Mouse (Mus musculus) cerebellum, adult 11 months (tissue): Measurements from ENCODE around the gene Egfl8.

Experiments
- DNase-seq: peaks from one replicate; pipeline ENCODE4 v3.0.0; 2022

Gene Egfl8

DNA sequence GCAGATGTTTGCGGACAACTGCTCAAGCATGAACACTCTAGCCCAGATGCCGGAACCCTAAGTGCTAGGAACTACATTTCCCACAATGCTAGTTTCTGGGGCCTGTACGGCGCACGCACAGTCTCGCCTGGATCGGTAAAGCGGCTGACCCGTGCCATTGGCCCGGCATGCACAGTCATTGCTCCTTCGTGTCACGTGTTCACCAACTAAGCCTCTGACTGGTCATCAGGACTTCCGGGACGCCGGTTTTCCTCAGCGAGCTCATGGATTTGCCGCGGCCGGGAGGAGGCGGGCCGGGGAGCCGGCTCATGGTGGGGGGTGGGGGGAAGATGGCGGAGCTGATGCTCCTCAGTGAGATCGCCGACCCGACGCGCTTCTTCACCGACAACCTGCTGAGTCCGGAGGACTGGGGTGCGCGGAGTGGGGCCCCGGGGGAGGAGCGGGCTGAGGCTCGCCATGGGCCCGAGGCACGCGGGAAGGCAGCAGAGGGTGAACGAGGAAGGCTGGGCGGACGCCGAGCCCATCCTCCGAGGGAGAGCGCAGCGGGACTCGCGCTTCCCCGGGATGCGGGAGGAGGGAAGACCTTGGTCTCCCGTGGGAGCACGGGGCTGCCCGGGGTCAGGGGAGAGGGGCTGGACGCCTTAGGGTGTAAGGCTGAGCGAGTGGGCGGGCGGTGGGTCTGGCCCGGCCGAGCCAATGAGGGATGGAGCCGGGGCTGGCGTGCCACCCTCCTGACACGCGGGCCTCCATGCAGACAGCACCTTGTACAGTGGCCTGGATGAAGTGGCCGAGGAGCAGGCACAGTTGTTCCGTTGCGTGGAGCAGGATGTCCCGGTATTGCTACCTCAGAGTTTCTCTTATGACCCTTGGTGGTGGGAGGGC lies 31.4 kb upstream of the Egfl8 start, which contains the start of gene Atf6b:
Gene Atf6b, plus strand, starts transcription at position 241 of the 882 bp plus-strand sequence.
- peak; percentile 94 for DNase-seq

DNA sequence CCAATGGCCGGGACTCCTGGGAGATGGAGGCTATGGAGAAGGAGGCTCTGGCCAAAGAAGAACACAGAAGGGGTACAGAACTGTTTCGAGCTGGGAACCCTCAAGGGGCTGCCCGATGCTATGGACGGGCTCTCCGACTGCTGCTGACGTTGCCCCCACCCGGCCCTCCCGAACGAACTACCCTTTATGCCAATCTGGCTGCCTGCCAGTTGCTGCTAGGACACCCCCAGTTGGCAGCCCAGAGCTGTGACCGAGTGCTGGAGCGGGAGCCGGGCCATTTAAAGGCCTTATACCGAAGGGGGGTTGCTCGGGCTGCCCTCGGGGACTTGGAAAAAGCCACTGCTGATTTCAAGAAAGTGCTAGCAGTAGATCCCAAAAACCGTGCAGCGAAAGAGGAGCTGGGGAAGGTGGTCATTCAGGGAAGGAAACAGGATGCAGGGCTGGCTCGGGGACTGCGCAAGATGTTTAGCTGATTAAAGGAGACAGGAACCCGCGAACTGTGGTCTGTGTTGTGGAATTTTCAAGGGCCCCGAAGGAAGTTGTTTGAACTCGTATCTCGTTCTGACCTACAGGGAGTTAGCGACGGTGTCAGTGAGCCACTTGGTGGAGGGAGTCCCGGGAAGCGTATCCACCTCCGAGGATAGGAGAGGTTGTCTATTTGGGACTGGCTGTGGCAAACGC lies 30.2 kb upstream of the Egfl8 start:
- DNase-seq, result peak; percentile 60

DNA sequence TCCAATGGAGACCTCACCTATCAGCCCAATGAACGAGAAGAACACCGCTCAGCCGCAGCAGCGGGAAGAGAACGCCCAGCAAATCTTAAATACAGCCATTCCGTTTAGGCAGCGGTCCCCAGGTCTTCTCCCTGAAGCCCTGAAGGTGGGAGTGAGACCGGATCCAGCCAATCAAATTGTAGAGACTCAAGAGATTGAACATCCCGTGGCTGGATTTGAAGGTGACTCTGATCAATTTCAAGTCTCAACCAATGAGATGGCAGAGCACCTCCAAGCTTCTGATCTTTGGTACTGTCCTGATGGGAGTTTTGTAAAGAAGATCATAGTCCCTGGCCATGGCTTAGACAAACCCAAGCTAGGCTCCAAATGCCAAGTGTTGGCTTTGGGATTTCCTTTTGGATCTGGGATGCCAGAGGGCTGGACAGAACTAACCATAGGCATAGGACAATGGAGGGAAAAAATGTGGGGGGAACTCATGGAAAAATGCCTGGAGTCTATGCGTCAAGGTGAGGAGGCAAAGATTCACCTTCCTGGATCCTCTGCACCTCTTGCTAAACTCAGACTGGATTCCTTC lies 29.6 kb upstream of the Egfl8 start:
- no peak for DNase-seq

- DNase-seq, result peak; percentile 95
Measured at GRCm38 (mm10) chr17:34644608-34645007, 28.8 kb upstream of the Egfl8 start, which contains the start of gene Fkbpl. Fkbpl (plus strand) TSS chr17:34644764.

DNA sequence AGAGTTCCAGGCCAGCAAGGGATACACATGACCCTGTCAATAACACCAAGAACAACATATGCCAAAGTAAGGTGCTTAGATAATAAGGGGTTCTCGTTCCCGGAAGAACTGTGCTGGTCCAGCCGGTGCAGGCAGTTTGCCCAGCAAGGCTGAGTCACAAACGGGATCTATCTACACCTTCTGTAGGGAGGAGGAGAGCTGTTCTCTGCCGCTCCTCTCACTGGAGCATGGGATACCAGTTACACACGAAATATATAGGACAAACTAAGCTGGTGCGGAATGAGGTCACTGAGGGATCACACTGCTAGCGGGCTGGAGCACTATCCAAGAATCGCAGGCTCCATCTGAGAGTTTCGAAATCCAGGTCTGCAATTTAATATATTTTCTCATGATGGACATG lies 28.2 kb upstream of the Egfl8 start:
- peak; percentile 61 for DNase-seq

DNA sequence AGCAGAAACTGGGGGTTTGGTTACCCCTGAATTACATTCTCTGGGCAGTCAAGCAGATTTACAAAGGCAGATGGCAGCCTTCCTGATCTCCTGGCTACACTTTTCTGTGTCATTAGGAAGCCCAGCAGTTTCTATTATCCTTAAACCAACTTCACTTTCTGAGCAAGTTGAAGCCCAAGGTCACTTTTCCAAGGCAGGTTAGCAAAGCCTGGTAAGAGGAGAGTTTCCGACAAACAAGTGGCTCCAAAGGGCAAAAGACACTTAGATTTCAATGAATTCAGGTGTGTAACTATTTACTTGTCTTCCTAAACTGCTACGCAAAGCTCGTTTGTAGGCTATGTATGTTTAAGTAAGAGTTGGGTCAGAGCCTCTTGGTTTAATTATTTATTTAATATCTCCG lies 27.6 kb upstream of the Egfl8 start:
- DNase-seq, result no peak

DNA sequence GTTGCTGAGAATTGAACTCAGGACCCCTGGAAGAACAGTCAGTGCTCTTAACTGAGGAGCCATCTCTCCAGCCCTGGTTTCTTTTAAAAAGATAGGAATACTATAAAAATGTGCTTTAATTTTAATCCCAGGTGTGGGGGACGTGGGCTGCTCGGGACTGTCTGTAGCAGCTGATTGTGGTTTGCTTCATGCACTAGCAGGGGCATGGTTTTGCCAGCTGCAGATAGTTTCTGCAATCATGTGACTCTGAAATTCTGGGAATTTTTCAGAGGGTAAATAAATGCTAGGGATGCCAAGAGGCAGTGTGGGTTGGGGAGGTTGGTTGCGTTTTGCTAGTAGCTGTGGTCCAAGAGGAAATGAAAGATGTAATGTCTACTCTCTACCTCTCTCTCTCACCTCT lies 26.2 kb upstream of the Egfl8 start:
- DNase-seq, result no peak

- peak; percentile 84 for DNase-seq
Measured at GRCm38 (mm10) chr17:34640778-34641601, 25.2 kb upstream of the Egfl8 start.

GRCm38 (mm10) chr17:34639461-34640255 lies 23.9 kb upstream of the Egfl8 start:
- DNase-seq, result peak; percentile 38

DNA sequence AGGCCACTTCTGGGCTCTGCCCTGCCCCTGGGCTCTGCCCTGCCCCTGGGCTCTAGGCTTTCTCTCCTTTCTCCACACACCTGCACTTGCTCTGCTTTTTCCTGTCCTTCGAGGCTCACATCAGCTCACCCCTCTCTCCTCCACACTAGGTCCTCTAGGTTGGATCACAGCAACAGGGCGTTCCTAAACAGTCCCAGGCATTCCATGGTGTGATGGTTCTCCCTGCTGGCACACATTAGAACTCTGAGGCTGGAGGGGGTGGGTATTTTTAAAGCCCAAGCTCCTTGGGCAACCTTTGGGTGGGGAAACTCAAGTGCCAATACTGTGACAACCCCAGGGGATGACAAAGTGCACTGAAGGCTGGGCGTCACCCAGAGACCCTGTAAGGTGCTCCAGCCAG lies 21.7 kb upstream of the Egfl8 start:
- DNase-seq, result no peak

- DNase-seq, result no peak
Measured at GRCm38 (mm10) chr17:34635671-34636070, 19.9 kb upstream of the Egfl8 start.

- DNase-seq, result peak; percentile 86
Measured at GRCm38 (mm10) chr17:34632261-34632691, 16.5 kb upstream of the Egfl8 start.

GRCm38 (mm10) chr17:34631647-34632046 lies 15.9 kb upstream of the Egfl8 start:
- DNase-seq, result peak; percentile 65

DNA sequence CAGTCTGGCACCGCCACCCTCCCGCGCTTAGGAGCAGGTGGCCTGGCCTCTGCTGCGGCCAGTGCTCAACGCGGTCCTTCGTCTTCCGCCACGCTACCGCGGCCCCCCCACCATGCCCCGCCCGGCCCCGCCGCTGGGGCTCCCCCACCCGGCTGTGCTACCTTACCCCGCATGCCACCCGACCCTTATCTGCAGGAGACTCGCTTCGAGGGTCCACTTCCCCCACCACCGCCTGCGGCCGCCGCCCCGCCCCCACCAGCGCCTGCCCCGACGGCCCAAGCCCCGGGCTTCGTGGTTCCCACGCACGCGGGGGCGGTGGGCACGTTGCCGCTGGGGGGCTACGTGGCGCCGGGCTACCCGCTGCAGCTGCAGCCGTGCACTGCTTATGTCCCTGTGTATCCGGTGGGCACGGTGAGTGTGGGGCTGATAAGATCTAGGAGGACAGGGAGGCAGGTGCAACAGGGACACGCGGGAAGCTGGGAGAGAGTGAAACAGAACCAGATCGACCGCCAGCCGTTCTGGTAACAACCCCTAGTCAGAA lies 15.1 kb upstream of the Egfl8 start:
- DNase-seq, result peak; percentile 60

- peak; percentile 61 for DNase-seq
Measured at GRCm38 (mm10) chr17:34629796-34630603, 14.2 kb upstream of the Egfl8 start.

- DNase-seq, result peak; percentile 59
Measured at GRCm38 (mm10) chr17:34629221-34629751, 13.5 kb upstream of the Egfl8 start, which contains the start of gene Prrt1. Prrt1 (plus strand) TSS chr17:34629533.

- no peak for DNase-seq
Measured at GRCm38 (mm10) chr17:34628644-34628967, 12.8 kb upstream of the Egfl8 start.

GRCm38 (mm10) chr17:34627943-34628643 lies 12.3 kb upstream of the Egfl8 start, which contains the start of gene Ppt2:
Ppt2 (minus strand) TSS chr17:34628510.
- DNase-seq, result peak; percentile 79

DNA sequence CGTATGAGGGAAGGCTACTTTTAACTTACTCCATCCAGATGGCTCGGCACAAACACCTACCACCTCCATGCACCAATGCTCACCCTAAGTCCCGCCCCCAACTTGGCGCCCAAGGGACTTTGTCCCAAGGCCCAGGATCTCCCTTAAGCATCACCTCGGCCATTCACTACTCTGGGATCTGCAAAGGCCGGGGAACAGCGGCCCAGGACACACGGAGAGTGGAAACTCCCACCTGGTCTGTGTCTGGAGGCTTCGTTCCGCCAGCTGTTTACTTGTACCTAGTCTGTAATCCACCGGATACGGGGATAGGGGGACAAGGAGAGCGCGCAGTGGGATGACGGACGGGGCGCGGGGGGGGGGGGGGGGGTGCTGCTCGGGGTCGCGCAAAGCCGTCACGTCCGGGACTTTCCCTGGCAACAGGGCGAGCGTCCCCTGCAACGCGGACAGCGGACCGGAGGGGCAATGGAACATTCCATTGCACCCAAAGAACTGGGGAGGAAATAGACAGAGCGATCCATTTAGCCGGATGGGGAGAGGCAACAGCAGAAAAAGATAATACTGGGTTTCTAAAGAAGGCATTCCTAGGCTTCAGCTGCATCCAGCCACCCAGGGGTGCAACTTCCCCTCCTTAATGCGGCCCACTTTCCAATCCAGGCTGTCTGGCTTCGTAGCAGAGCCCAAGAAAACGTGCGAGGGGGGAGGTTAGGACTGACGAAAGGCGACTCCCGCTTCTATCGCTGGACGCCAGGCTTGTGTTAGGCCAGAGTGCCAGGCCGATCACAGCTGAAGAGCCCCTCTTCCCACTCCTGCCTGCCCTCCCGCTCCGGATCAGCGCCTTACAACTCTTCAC lies 11.5 kb upstream of the Egfl8 start:
- peak; percentile 84 for DNase-seq
